Mouse (Mus musculus): ENCODE results near the gene Gm4778. TPM values are rescaled to one million over a fixed set of nuclear protein-coding genes. Genes with fewer than 3 reads are reported as not detected.
A peak's percentile ranks its signal among the peaks of the same experiment; 100 is the strongest.
"Not testable (repeated sequence)": the region's sequence is repeated elsewhere in the genome, so short reads cannot be mapped to it uniquely, and the experiment has no call there.

Gene Gm4778
- polyA plus RNA-seq (2015; fragmentation: Nextera tagmentation; extraction: Ambion mirVana), result not detected in 2 replicates

GRCm38 (mm10) chr3:94263736-94264135, at the start of gene Gm4778:
TSS of gene Gm4778 (plus strand) at chr3:94264036.
- H3K27me3 ChIP-seq (ENCODE audit: insufficient read depth, low read length); H3K4me3 ChIP-seq (replicated peaks; ENCODE audit: low read depth, low read length); H3K4me1 ChIP-seq (replicated peaks; ENCODE audit: insufficient read depth, low read length); DNase-seq (ENCODE audit: low spot score); H3K36me3 ChIP-seq (ENCODE audit: insufficient read depth, low read length); H3K4me2 ChIP-seq (ENCODE audit: low read length); ATAC-seq (replicated peaks; ENCODE audit: low FRiP score, low read depth); H3K9ac ChIP-seq (ENCODE audit: low read depth, low read length); H3K9me3 ChIP-seq (replicated peaks; ENCODE audit: low read length); H3K27ac ChIP-seq: not testable (repeated sequence)
- 100% methylated on average over 1 of the region's 1 CpGs for WGBS

GRCm38 (mm10) chr3:94260598-94260997, 3.2 kb upstream of the Gm4778 start:
- peak; percentile 71 for TF ChIP-seq CTCF (IDR thresholded peaks at IDR 0.05; ENCODE audit: low read depth)
- Histone ChIP-seq H3K27ac (no peak overlapping the region), H3K4me1 (replicated peaks; ENCODE audit: insufficient read depth, low read length) (no peaks in the 10 kb centered on the region), H3K4me3 (replicated peaks; ENCODE audit: low read depth, low read length) (no peak overlapping the region), H3K36me3 (ENCODE audit: insufficient read depth, low read length) (no peaks in the 10 kb centered on the region), H3K4me2 (ENCODE audit: low read length) (no peak overlapping the region), H3K9me3 (replicated peaks; ENCODE audit: low read length) (no peaks in the 10 kb centered on the region), H3K9ac (ENCODE audit: low read depth, low read length) (no peak overlapping the region), H3K27me3 (ENCODE audit: insufficient read depth, low read length) (no peaks in the 10 kb centered on the region)
- no peak; the same call in none of the 2 replicates for ATAC-seq (replicated peaks; ENCODE audit: low FRiP score, low read depth)
- 52% methylated on average over 6 of the region's 6 CpGs for WGBS
- peak; percentile 66 for DNase-seq (ENCODE audit: low spot score)

GRCm38 (mm10) chr3:94275991-94276390, 12.2 kb downstream of the Gm4778 start:
- 77% methylated on average over 11 of the region's 11 CpGs for WGBS
- H3K36me3 ChIP-seq (ENCODE audit: insufficient read depth, low read length), result no peaks in the 10 kb centered on the region
- H3K27ac ChIP-seq, result no peak overlapping the region
- H3K4me1 ChIP-seq (replicated peaks; ENCODE audit: insufficient read depth, low read length), result no peaks in the 10 kb centered on the region
- H3K9ac ChIP-seq (ENCODE audit: low read depth, low read length), result no peak overlapping the region
- ATAC-seq (replicated peaks; ENCODE audit: low FRiP score, low read depth), result no peak
- no peak for TF ChIP-seq CTCF (IDR thresholded peaks at IDR 0.05; ENCODE audit: low read depth)
- no peaks in the 10 kb centered on the region for H3K27me3 ChIP-seq (ENCODE audit: insufficient read depth, low read length)
- H3K9me3 ChIP-seq (replicated peaks; ENCODE audit: low read length), result no peaks in the 10 kb centered on the region
- no peak for DNase-seq (ENCODE audit: low spot score)
- H3K4me3 ChIP-seq (replicated peaks; ENCODE audit: low read depth, low read length), result no peak overlapping the region
- H3K4me2 ChIP-seq (ENCODE audit: low read length), result no peak overlapping the region

GRCm38 (mm10) chr3:94305457-94305856, 41.6 kb downstream of the Gm4778 start:
- H3K9me3 ChIP-seq (replicated peaks; ENCODE audit: low read length), result no peaks in the 10 kb centered on the region
- H3K9ac ChIP-seq (ENCODE audit: low read depth, low read length), result no peak overlapping the region
- no peak for DNase-seq (ENCODE audit: low spot score)
- no peak overlapping the region for H3K4me2 ChIP-seq (ENCODE audit: low read length)
- no peaks in the 10 kb centered on the region for H3K36me3 ChIP-seq (ENCODE audit: insufficient read depth, low read length)
- no peak overlapping the region for H3K27ac ChIP-seq
- ATAC-seq (replicated peaks; ENCODE audit: low FRiP score, low read depth), result no peak
- 80% methylated on average over 1 of the region's 1 CpGs for WGBS
- H3K4me3 ChIP-seq (replicated peaks; ENCODE audit: low read depth, low read length), result no peak overlapping the region
- H3K27me3 ChIP-seq (ENCODE audit: insufficient read depth, low read length), result no peaks in the 10 kb centered on the region
- no peak for TF ChIP-seq CTCF (IDR thresholded peaks at IDR 0.05; ENCODE audit: low read depth)
- H3K4me1 ChIP-seq (replicated peaks; ENCODE audit: insufficient read depth, low read length), result 0 out of 2 replicates have a peak, but pooled peaks cover 4% of the 10 kb centered on the region

- Histone ChIP-seq H3K9ac (ENCODE audit: low read depth, low read length) (no peak overlapping the region), H3K27me3 (ENCODE audit: insufficient read depth, low read length) (no peaks in the 10 kb centered on the region), H3K4me3 (replicated peaks; ENCODE audit: low read depth, low read length) (no peak overlapping the region), H3K9me3 (replicated peaks; ENCODE audit: low read length) (no peaks in the 10 kb centered on the region), H3K4me1 (replicated peaks; ENCODE audit: insufficient read depth, low read length) (0 out of 2 replicates have a peak, but pooled peaks cover 4% of the 10 kb centered on the region), H3K4me2 (ENCODE audit: low read length) (no peak overlapping the region), H3K36me3 (ENCODE audit: insufficient read depth, low read length) (no peaks in the 10 kb centered on the region), H3K27ac (no peak overlapping the region)
- DNase-seq (ENCODE audit: low spot score), result no peak
- ATAC-seq (replicated peaks; ENCODE audit: low FRiP score, low read depth), result no peak
- TF ChIP-seq CTCF (IDR thresholded peaks at IDR 0.05; ENCODE audit: low read depth), result no peak
These were observed 43.1 kb downstream of the Gm4778 start for GRCm38 (mm10) chr3:94306975-94307374.

GRCm38 (mm10) chr3:94309633-94310363, 46.0 kb downstream of the Gm4778 start, which contains the start of gene Them4:
TSS of gene Them4 (plus strand) at chr3:94310089.
- peak; percentile 99 for ATAC-seq (replicated peaks; ENCODE audit: low FRiP score, low read depth)
- Histone ChIP-seq H3K27ac (peak within 1 kb of the TSS; percentile 85), H3K9me3 (replicated peaks; ENCODE audit: low read length) (no peaks in the 10 kb centered on the region), H3K9ac (ENCODE audit: low read depth, low read length) (peak within 1 kb of the TSS; percentile 66), H3K4me3 (replicated peaks; ENCODE audit: low read depth, low read length) (peak within 1 kb of the TSS; percentile 44), H3K4me1 (replicated peaks; ENCODE audit: insufficient read depth, low read length) (0 out of 2 replicates have a peak, but pooled peaks cover 4% of the 10 kb centered on the region), H3K36me3 (ENCODE audit: insufficient read depth, low read length) (no peaks in the 10 kb centered on the region), H3K4me2 (ENCODE audit: low read length) (peak within 1 kb of the TSS; percentile 53), H3K27me3 (ENCODE audit: insufficient read depth, low read length) (no peaks in the 10 kb centered on the region)
- 2% methylated on average over 47 of the region's 47 CpGs for WGBS
- TF ChIP-seq CTCF (IDR thresholded peaks at IDR 0.05; ENCODE audit: low read depth), result peak; percentile 33; the same call in 1 of the 2 replicates
- DNase-seq (ENCODE audit: low spot score), result peak; percentile 97

All from kidney, postnatal 0 days (tissue).